Mouse (Mus musculus) embryonic fibroblast, embryonic 13.5 days (primary cell): ENCODE data around the gene 4931409K22Rik.

Experiments used
- CTCF ChIP-seq: IDR thresholded peaks from 2 replicates; pipeline ENCODE4 v1.5.1; 2011; ENCODE audit warnings: mild to moderate bottlenecking, control low read depth, low read length, moderate library complexity, borderline replicate concordance; ENCODE audit not compliant: insufficient read depth
- POLR2A ChIP-seq: IDR thresholded peaks from 2 replicates; pipeline ENCODE4 v1.6.1; 2011; ENCODE audit warnings: low read depth, mild to moderate bottlenecking, control low read depth, low read length, moderate library complexity

DNA sequence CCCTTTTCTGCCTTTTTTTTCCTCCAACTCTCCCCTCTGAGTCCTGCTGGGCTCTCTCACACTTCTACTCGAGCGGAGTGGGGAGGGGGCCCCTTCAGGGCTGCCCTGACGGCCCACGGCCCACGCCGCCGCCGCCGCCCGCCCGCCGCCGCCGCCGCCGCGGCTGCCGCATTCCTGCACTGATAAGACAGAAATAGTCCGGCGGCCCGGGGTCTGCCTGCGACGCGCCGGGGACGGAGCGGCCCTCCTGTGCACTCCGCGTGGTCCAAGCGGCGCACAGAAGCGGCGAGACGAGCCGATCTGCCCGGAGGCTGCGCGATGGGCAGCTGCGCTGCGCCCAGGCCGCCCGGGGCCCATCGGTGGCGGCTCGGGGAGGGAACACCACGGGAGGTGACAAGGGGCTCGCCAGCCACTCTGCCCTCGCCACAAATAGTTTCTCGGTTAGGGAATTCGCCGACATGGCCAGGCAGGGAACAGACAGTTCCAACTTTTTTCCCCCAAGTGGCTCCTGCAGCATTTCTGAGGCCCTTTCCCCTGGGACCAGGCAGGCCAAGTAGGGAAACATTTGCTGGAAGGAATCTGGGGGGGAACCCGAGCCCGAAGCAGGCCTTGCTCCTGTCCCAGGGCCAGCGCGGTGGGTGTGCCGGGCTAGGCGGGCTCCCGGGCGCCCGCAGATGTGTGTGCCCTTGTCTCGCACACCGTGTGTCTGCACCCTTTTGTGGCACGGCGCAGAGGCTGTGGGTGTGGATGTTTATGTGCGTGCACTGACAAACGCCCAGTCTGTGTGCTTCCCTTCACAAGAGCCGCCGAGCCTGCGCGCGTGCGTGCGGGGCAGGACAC, 45.5 kb upstream of the 4931409K22Rik start:
- peak; percentile 89; the same call in 1 of the 2 replicates for TF ChIP-seq POLR2A
- TF ChIP-seq CTCF, result no peak
